Mouse (Mus musculus): ENCODE measurements around the gene Tex11. TPM values are rescaled to one million over a fixed set of nuclear protein-coding genes. Genes with fewer than 3 reads are reported as not detected.

Gene Tex11
- polyA plus RNA-seq, 1 experiment from 2014 or later: 0.06 TPM

- WGBS (ENCODE audit: insufficient replicate concordance): 67% methylated on average over 6 of the region's 6 CpGs
- H3K9ac ChIP-seq (replicated peaks): no peak overlapping the region
- H3K27me3 ChIP-seq (ENCODE audit: insufficient read depth, low read length): no peaks in the 10 kb centered on the region
- H3K4me1 ChIP-seq (ENCODE audit: insufficient read depth): no peaks in the 10 kb centered on the region
- ATAC-seq: no peak
- H3K9me3 ChIP-seq (ENCODE audit: low read length): no peaks in the 10 kb centered on the region
- H3K27ac ChIP-seq (ENCODE audit: low read depth): no peak overlapping the region
- no peak for TF ChIP-seq EP300 (IDR thresholded peaks at IDR 0.05; ENCODE audit: low read depth)
- TF ChIP-seq CTCF (IDR thresholded peaks at IDR 0.05; ENCODE audit: low read depth): no peak
- no peak overlapping the region for H3K4me2 ChIP-seq (ENCODE audit: low read depth, low read length)
- no peak for DNase-seq
- H3K4me3 ChIP-seq (ENCODE audit: low read depth, low read length): no peak overlapping the region
- no peaks in the 10 kb centered on the region for H3K36me3 ChIP-seq (replicated peaks; ENCODE audit: insufficient read depth, low read length)
Measured at GRCm38 (mm10) chrX:100796041-100796740, 263.3 kb downstream of the Tex11 start.

DNA sequence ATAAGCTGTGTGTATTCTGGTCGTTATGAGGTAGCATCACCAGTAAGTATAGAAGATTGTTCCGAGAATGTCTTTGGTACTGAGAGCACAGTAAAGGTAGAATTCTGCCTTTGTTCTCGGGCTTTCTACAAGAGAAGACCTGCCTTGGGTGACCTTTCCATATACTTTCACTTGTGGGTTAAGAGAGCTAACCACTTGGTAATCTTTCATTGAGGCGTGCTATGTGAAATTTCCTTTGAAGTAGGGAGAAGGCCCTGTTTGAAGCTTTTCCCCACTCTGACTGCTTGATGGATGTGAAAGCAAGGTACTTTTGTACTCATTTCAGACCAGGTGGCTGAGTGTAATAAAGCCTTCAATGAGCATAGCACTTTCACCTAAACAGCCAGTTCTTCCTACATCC, 270.1 kb downstream of the Tex11 start:
- 82% methylated on average over 4 of the region's 4 CpGs for WGBS (ENCODE audit: insufficient replicate concordance)
- DNase-seq: no peak

More for the DNA sequence above, 270.1 kb downstream of the Tex11 start:
- Histone ChIP-seq H3K4me1 (ENCODE audit: insufficient read depth) (no peaks in the 10 kb centered on the region), H3K4me3 (ENCODE audit: low read depth, low read length) (no peak overlapping the region), H3K9ac (replicated peaks) (no peak overlapping the region), H3K27me3 (ENCODE audit: insufficient read depth, low read length) (no peaks in the 10 kb centered on the region), H3K36me3 (replicated peaks; ENCODE audit: insufficient read depth, low read length) (no peaks in the 10 kb centered on the region), H3K27ac (ENCODE audit: low read depth) (no peak overlapping the region), H3K9me3 (ENCODE audit: low read length) (no peaks in the 10 kb centered on the region), H3K4me2 (ENCODE audit: low read depth, low read length) (no peak overlapping the region)
- TF ChIP-seq EP300 (IDR thresholded peaks at IDR 0.05; ENCODE audit: low read depth): no peak
- TF ChIP-seq CTCF (IDR thresholded peaks at IDR 0.05; ENCODE audit: low read depth): no peak
- no peak for ATAC-seq

Other genes with a start within 250 kb of the Tex11 start
- 0.13 and 0.28 TPM in 2 replicates for gene Slc7a3, start 26.4 kb upstream of the Tex11 start, polyA plus RNA-seq (2015; fragmentation: Nextera tagmentation; extraction: Ambion mirVana)
- gene Snx12, start 162.9 kb upstream of the Tex11 start, polyA plus RNA-seq (2015; fragmentation: Nextera tagmentation; extraction: Ambion mirVana): 17.6 and 17.9 TPM in 2 replicates
- 1.00 and 1.1 TPM in 2 replicates for gene Foxo4, start 194.9 kb upstream of the Tex11 start, polyA plus RNA-seq (2015; fragmentation: Nextera tagmentation; extraction: Ambion mirVana)
- gene Gm614, start 204.3 kb upstream of the Tex11 start, polyA plus RNA-seq (2015; fragmentation: Nextera tagmentation; extraction: Ambion mirVana): not detected in 2 replicates
- gene Il2rg, start 208.6 kb upstream of the Tex11 start, polyA plus RNA-seq (2015; fragmentation: Nextera tagmentation; extraction: Ambion mirVana): 7.7 and 8.0 TPM in 2 replicates
- gene Gm20489, start 209.4 kb upstream of the Tex11 start, polyA plus RNA-seq (2015; fragmentation: Nextera tagmentation; extraction: Ambion mirVana): not detected in 2 replicates
- gene Med12, start 214.4 kb upstream of the Tex11 start, polyA plus RNA-seq (2015; fragmentation: Nextera tagmentation; extraction: Ambion mirVana): 10.2 and 14.3 TPM in 2 replicates
- gene Nlgn3, start 239.5 kb upstream of the Tex11 start, polyA plus RNA-seq (2015; fragmentation: Nextera tagmentation; extraction: Ambion mirVana): 0.05 and 0.06 TPM in 2 replicates